Mouse (Mus musculus) hindbrain, embryonic 12.5 days (tissue): ENCODE measurements around the gene Chac1. TPM values are rescaled to one million over a fixed set of nuclear protein-coding genes. Genes with fewer than 3 reads are reported as not detected.

Experiments
- ATAC-seq: fragments of 200-750 bp; cut with Nextera tagmentation; 2 replicates; pipeline ENCODE4 v1.8.0; 2017; ENCODE audit warnings: moderate TSS enrichment; ENCODE audit not compliant: low FRiP score
- H3K27ac ChIP-seq: fragments of 300-500 bp; sonication (generic); 2 replicates; pipeline ENCODE4 v1.5.1; 2016; ENCODE audit warnings: mild to moderate bottlenecking
- H3K27me3 ChIP-seq: fragments of 300-500 bp; sonication (generic); 2 replicates; pipeline ENCODE4 v1.6.1; 2016; ENCODE audit warnings: mild to moderate bottlenecking
- H3K36me3 ChIP-seq: fragments of 300-500 bp; sonication (generic); 2 replicates; pipeline ENCODE4 v1.6.1; 2016; ENCODE audit warnings: mild to moderate bottlenecking
- H3K4me1 ChIP-seq: fragments of 300-500 bp; sonication (generic); 2 replicates; pipeline ENCODE4 v1.6.1; 2016
- H3K4me2 ChIP-seq: fragments of 300-500 bp; sonication (generic); replicated peaks from 2 replicates; pipeline ENCODE4 v1.6.1; 2016; ENCODE audit warnings: mild to moderate bottlenecking
- H3K4me3 ChIP-seq: fragments of 300-500 bp; sonication (generic); 2 replicates; pipeline ENCODE4 v1.5.1; 2016; ENCODE audit warnings: mild to moderate bottlenecking
- H3K9ac ChIP-seq: fragments of 300-500 bp; sonication (generic); 2 replicates; pipeline ENCODE4 v1.6.1; 2016; ENCODE audit warnings: mild to moderate bottlenecking, moderate library complexity
- H3K9me3 ChIP-seq: fragments of 300-500 bp; sonication (generic); replicated peaks from 2 replicates; pipeline ENCODE4 v1.6.1; 2016; ENCODE audit warnings: mild to moderate bottlenecking
- WGBS: fragments of 180-500 bp; shearing (Covaris S2); methylation state at CpG from one replicate; pipeline ENCODE4 v1.1.7; 2016; 5-methylcytosine and 5-hydroxymethylcytosine counted together
- polyA plus RNA-seq: library from polyadenylated mRNA; unstranded; fragments of >200 nt; fragmentation: Nextera tagmentation; extraction: Ambion mirVana; gene quantifications from 2 replicates; pipeline ENCODE4 v1.2.1, GENCODE M21; 2016

The Chac1 gene
- polyA plus RNA-seq, 1 experiment from 2014 or later: 1.9 TPM

- Histone ChIP-seq H3K4me2 (no peak overlapping the region), H3K27ac (no peak overlapping the region), H3K4me3 (no peak overlapping the region), H3K9ac (no peak overlapping the region), H3K36me3 (peaks cover 30% of the 10 kb centered on the region), H3K4me1 (no peaks in the 10 kb centered on the region), H3K9me3 (no peaks in the 10 kb centered on the region), H3K27me3 (no peaks in the 10 kb centered on the region)
- 89% methylated on average over 5 of the region's 5 CpGs for WGBS
- ATAC-seq: no peak
Measured at GRCm38 (mm10) chr2:119398252-119398651, 47.2 kb downstream of the Chac1 start.

GRCm38 (mm10) chr2:119398665-119399064, 47.6 kb downstream of the Chac1 start:
- WGBS: 93% methylated on average over 1 of the region's 1 CpGs
- Histone ChIP-seq H3K4me1 (no peaks in the 10 kb centered on the region), H3K4me3 (no peak overlapping the region), H3K9me3 (no peaks in the 10 kb centered on the region), H3K27me3 (no peaks in the 10 kb centered on the region), H3K4me2 (no peak overlapping the region), H3K9ac (no peak overlapping the region), H3K36me3 (peaks cover 30% of the 10 kb centered on the region), H3K27ac (no peak overlapping the region)
- no peak for ATAC-seq

GRCm38 (mm10) chr2:119399313-119399712, 48.3 kb downstream of the Chac1 start:
- no peak for ATAC-seq
- H3K9me3 ChIP-seq: no peaks in the 10 kb centered on the region
- no peaks in the 10 kb centered on the region for H3K27me3 ChIP-seq
- H3K9ac ChIP-seq: no peak overlapping the region
- peaks cover 27% of the 10 kb centered on the region for H3K36me3 ChIP-seq
- H3K4me1 ChIP-seq: no peaks in the 10 kb centered on the region
- no peak overlapping the region for H3K4me3 ChIP-seq
- no peak overlapping the region for H3K27ac ChIP-seq
- no peak overlapping the region for H3K4me2 ChIP-seq

Other genes starting within 250 kb of the Chac1 start
- gene Rad51, start 238.4 kb upstream of the Chac1 start, polyA plus RNA-seq: 31.4 and 33.7 TPM in 2 replicates
- 45.5 and 45.9 TPM in 2 replicates for gene Rmdn3, start 194.2 kb upstream of the Chac1 start, polyA plus RNA-seq
- 8.3 and 11.7 TPM in 2 replicates for gene Gchfr, start 183.5 kb upstream of the Chac1 start, polyA plus RNA-seq
- gene Gm14137, start 176.7 kb upstream of the Chac1 start, polyA plus RNA-seq: 0.96 and 1.1 TPM in 2 replicates
- gene Zfyve19, start 142.6 kb upstream of the Chac1 start, polyA plus RNA-seq: 46.9 and 53.3 TPM in 2 replicates
- 22.6 and 23.3 TPM in 2 replicates for gene Dnajc17, start 142.4 kb upstream of the Chac1 start, polyA plus RNA-seq
- 0.37 TPM in 1 of 2 replicates, not detected in the other for gene Ppp1r14d, start 121.3 kb upstream of the Chac1 start, polyA plus RNA-seq
- gene Spint1, start 113.9 kb upstream of the Chac1 start, polyA plus RNA-seq: 3.0 and 6.4 TPM in 2 replicates
- 5.8 and 8.2 TPM in 2 replicates for gene Rhov, start 80.0 kb upstream of the Chac1 start, polyA plus RNA-seq
- 28.2 and 28.3 TPM in 2 replicates for gene Vps18, start 62.5 kb upstream of the Chac1 start, polyA plus RNA-seq
- gene Dll4, start 25.4 kb upstream of the Chac1 start, polyA plus RNA-seq: 5.6 TPM in 2 replicates
- 4.1 TPM in 2 replicates for gene Ino80, start 126.5 kb downstream of the Chac1 start, polyA plus RNA-seq
- gene Exd1, start 196.4 kb downstream of the Chac1 start, polyA plus RNA-seq: 0.54 and 0.76 TPM in 2 replicates
- gene Chp1, start 196.5 kb downstream of the Chac1 start, polyA plus RNA-seq: 61.3 and 65.4 TPM in 2 replicates